Mouse (Mus musculus) lung, embryonic 15.5 days (tissue): ENCODE results near the gene Sertad4. TPM values are rescaled to one million over a fixed set of nuclear protein-coding genes. Genes with fewer than 3 reads are reported as not detected.
A peak's percentile ranks its signal among the peaks of the same experiment; 100 is the strongest.

Experiments used
- ATAC-seq: fragments of 200-750 bp; cut with Nextera tagmentation; 2 replicates; pipeline ENCODE4 v1.8.0; 2017; ENCODE audit warnings: moderate number of reproducible peaks, borderline replicate concordance; ENCODE audit not compliant: low FRiP score, low TSS enrichment; ENCODE audit errors: extremely low read depth
- H3K27ac ChIP-seq: fragments of 300-500 bp; sonication (generic); 2 replicates; pipeline ENCODE4 v1.5.1; 2015; ENCODE audit warnings: moderate library complexity, mild to moderate bottlenecking, inconsistent platforms
- H3K27me3 ChIP-seq: fragments of 300-500 bp; sonication (generic); 2 replicates; pipeline ENCODE4 v1.6.1; 2015; ENCODE audit warnings: inconsistent platforms
- H3K36me3 ChIP-seq: fragments of 300-500 bp; sonication (generic); 2 replicates; pipeline ENCODE4 v1.6.1; 2015; ENCODE audit warnings: inconsistent platforms
- H3K4me1 ChIP-seq: fragments of 300-500 bp; sonication (generic); 2 replicates; pipeline ENCODE4 v1.6.1; 2015; ENCODE audit warnings: inconsistent platforms
- H3K4me2 ChIP-seq: fragments of 300-500 bp; sonication (generic); 2 replicates; pipeline ENCODE4 v1.6.1; 2015; ENCODE audit warnings: inconsistent platforms, mild to moderate bottlenecking, moderate library complexity
- H3K4me3 ChIP-seq: fragments of 300-500 bp; sonication (generic); 2 replicates; pipeline ENCODE4 v1.5.1; 2015; ENCODE audit warnings: mild to moderate bottlenecking, inconsistent platforms
- H3K9ac ChIP-seq: fragments of 300-500 bp; sonication (generic); 2 replicates; pipeline ENCODE4 v1.6.1; 2015; ENCODE audit warnings: inconsistent platforms
- H3K9me3 ChIP-seq: fragments of 300-500 bp; sonication (generic); 2 replicates; pipeline ENCODE4 v1.6.1; 2016; ENCODE audit warnings: inconsistent platforms
- WGBS: fragments of 180-500 bp; shearing (Covaris S2); methylation state at CpG from one replicate; pipeline ENCODE4 v1.1.7; 2015; 5-methylcytosine and 5-hydroxymethylcytosine counted together
- polyA plus RNA-seq: library from polyadenylated mRNA; unstranded; fragments of >200 nt; fragmentation: Nextera tagmentation; extraction: Ambion mirVana; gene quantifications from 2 replicates; pipeline ENCODE4 v1.2.1, GENCODE M21; 2015

Gene Sertad4
- polyA plus RNA-seq, 1 experiment from 2014 or later, result 18.9 TPM

DNA sequence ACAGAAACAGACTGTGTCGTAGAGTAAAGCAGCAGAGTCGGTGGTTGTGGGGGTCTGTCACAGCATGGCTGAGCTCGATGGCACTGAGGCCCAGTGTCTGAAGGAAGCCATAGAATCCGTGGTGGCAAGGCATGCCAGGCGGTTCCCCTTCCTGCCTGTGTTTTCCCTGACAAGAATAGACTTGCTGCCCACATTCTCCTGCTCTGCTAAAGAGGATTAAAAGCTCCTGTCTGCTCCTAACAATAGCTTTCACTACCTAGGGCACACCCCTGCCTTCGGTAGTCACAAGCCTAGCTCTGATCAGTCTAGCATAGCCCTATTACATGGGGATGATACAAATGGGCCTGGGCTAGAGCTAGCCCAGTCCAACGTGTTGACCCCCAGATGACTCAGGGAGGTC is 26.6 kb downstream of the Sertad4 start:
- H3K36me3 ChIP-seq, result no peaks in the 10 kb centered on the region
- no peaks in the 10 kb centered on the region for H3K9me3 ChIP-seq
- no peak for ATAC-seq
- peaks cover 29% of the 10 kb centered on the region for H3K4me1 ChIP-seq
- H3K9ac ChIP-seq, result no peak overlapping the region
- no peak overlapping the region for H3K4me3 ChIP-seq
- 74% methylated on average over 7 of the region's 7 CpGs for WGBS
- H3K27me3 ChIP-seq, result peaks cover 17% of the 10 kb centered on the region
- H3K4me2 ChIP-seq, result no peak overlapping the region
- H3K27ac ChIP-seq, result no peak overlapping the region

DNA sequence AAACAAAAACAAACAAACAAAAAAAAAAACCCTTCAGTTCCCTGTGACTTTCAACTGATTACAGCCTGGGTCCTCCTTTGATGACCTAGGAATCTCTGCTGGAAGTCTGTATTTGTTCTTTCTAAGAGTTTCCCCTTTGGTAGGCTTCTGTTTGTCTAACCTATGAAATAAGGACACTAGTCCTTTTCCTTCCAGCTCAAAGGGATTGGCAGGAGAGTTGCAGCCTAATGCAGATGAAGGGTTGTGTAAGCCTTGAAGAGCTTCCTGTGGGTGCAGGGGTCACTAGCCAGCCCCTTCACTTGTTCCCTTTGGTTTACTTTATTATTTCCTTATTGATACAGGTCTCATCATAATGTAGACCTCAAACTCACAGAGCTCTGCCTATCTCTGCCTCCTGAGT is 27.6 kb downstream of the Sertad4 start:
- Histone ChIP-seq H3K9me3 (no peaks in the 10 kb centered on the region), H3K4me2 (no peak overlapping the region), H3K4me3 (no peak overlapping the region), H3K36me3 (no peaks in the 10 kb centered on the region), H3K9ac (no peak overlapping the region), H3K27me3 (peaks cover 8% of the 10 kb centered on the region; the same call in 1 of the 2 replicates), H3K27ac (no peak overlapping the region), H3K4me1 (peaks cover 31% of the 10 kb centered on the region)
- no peak for ATAC-seq

DNA sequence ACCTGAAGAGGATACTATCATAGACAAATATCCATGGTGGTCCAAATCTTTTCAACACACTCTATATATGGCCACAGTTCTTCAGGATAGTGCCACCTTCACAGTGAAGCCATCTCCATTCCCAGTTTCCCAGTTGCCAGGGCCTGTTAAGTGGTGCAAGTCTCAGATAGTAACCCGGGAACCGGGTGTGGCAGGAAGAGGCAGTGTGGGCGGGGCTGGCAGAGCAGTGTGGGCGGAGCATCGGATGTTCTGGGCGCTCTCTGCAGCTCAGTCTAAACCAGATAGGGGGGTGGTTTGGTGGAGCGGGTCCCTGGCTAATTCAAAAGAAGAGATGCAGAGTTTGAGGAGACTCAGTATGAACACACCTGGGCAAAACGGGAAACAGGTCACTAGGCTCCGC is 29.8 kb downstream of the Sertad4 start:
- Histone ChIP-seq H3K27ac (no peak overlapping the region), H3K9ac (no peak overlapping the region), H3K4me1 (peaks cover 31% of the 10 kb centered on the region), H3K9me3 (no peaks in the 10 kb centered on the region), H3K36me3 (no peaks in the 10 kb centered on the region), H3K4me3 (no peak overlapping the region), H3K4me2 (no peak overlapping the region), H3K27me3 (no peaks in the 10 kb centered on the region)
- ATAC-seq, result no peak
- 30% methylated on average over 9 of the region's 9 CpGs for WGBS

DNA sequence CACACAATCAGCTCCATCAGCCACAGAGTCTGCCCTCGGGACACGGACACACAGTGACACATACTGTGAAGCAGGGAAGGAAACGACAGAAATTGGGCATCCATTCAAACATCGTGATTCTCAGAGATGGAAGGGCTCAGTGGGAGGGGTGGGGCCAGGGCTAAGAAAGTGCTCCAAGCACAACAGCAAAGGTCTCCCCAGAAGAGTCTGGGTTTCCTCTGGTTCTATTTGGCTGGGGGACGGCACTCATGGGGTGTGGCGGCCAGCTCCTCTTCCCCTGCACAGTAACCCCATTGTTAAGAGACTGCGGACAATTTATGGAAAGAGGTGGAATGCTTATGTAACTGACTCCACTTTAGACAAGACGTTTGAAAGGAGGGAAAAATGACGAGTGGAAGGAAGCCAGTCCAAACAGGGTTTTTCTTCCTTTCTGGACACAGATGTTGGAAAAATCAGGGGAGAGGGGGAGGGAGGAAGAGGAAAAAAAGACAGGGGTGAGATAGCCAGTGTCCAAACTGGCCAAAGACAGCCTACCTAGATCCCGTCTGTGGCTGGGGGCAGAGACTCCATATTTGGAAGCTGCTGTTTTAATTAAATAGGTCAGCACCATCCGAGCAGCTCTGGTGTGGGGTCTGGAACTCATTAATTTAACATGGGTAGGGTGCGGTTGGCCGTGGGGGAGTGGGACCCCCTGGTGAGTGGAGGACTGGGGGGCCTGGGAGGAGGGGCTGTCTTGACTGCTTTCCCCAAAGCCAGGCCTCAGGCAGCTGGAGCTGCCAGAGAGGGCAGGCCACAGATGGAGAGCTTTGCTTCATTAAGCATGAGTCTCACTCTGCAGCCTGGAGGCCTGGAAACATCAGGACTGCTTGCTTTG is 32.7 kb downstream of the Sertad4 start:
- H3K36me3 ChIP-seq, result no peaks in the 10 kb centered on the region
- H3K27ac ChIP-seq, result peak overlapping the region; percentile 94
- H3K4me1 ChIP-seq, result peaks cover 20% of the 10 kb centered on the region
- WGBS, result 6% methylated on average over 13 of the region's 13 CpGs
- H3K4me3 ChIP-seq, result no peak overlapping the region
- no peaks in the 10 kb centered on the region for H3K9me3 ChIP-seq
- H3K27me3 ChIP-seq, result no peaks in the 10 kb centered on the region
- H3K4me2 ChIP-seq, result peak overlapping the region; percentile 25
- ATAC-seq, result peak; percentile 81
- H3K9ac ChIP-seq, result no peak overlapping the region

DNA sequence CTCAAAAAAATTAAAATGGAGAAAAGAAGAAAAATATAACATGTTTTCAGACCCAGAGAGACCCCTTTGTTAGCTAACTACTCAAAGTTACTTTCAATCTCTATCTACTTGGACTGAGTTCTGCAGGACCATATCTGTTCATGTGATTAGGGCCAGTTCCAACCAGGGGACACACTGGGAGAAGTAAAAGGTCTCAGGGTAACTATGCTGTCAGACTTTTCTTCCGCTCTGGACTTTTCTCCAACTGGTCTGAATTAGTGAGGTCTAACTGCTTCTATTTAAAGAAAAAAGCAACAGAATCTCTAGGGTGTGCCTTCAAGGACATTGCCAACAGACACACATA is 33.3 kb downstream of the Sertad4 start:
- 31% methylated on average over 1 of the region's 1 CpGs for WGBS
- Histone ChIP-seq H3K4me1 (peaks cover 20% of the 10 kb centered on the region), H3K9ac (no peak overlapping the region), H3K27ac (peak overlapping the region; percentile 94), H3K27me3 (no peaks in the 10 kb centered on the region), H3K4me2 (peak overlapping the region; percentile 25), H3K9me3 (no peaks in the 10 kb centered on the region), H3K36me3 (no peaks in the 10 kb centered on the region), H3K4me3 (no peak overlapping the region)
- ATAC-seq, result no peak

DNA sequence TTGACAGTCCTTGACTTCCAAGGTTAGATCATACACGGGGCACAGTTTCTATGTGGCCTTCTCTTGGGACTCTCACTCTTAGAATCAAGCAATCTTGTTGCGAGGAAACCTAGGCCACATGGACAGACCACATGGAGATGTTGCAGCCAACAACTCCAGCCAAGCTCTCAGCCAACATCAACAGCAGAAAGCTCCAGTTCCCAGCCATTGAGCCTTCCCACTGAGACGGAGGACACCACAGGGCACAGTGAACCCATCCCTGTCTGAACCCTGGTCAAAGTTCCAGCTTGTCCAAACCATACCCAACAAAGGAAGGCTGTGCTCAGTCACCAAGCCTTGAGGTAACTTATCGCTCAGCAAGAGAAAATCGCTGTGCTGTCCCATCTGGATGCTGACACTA is 37.2 kb downstream of the Sertad4 start:
- Histone ChIP-seq H3K9ac (no peak overlapping the region), H3K4me2 (no peak overlapping the region), H3K27ac (no peak overlapping the region), H3K36me3 (no peaks in the 10 kb centered on the region), H3K4me1 (peaks cover 14% of the 10 kb centered on the region), H3K27me3 (no peaks in the 10 kb centered on the region), H3K4me3 (no peak overlapping the region), H3K9me3 (no peaks in the 10 kb centered on the region)
- 86% methylated on average over 5 of the region's 5 CpGs for WGBS
- ATAC-seq, result no peak

DNA sequence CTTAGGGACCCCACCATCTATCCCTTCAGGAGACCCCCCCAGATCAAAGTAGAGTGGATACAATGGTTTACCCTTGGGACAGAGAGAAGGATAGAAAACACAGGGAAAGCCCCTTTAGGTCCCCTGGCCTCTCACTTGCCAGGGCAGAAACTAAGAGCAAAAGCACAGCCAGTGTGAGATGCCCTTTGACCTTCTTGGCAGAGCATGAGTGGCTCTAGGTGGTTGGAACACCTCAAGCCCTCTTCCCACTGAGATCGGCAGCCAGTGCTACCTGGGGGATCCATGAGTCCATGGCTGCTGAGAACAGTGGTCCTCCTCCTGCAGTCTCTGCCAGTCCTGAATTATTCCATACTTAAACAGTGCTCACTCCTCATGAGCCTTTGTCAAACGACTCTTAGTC is 39.8 kb downstream of the Sertad4 start:
- no peak for ATAC-seq
- peaks cover 4% of the 10 kb centered on the region; the same call in 1 of the 2 replicates for H3K4me1 ChIP-seq
- H3K4me2 ChIP-seq, result no peak overlapping the region
- no peak overlapping the region for H3K27ac ChIP-seq
- no peak overlapping the region for H3K9ac ChIP-seq
- no peaks in the 10 kb centered on the region for H3K36me3 ChIP-seq
- WGBS, result 38% methylated on average over 2 of the region's 2 CpGs
- no peaks in the 10 kb centered on the region for H3K9me3 ChIP-seq
- H3K4me3 ChIP-seq, result no peak overlapping the region
- no peaks in the 10 kb centered on the region for H3K27me3 ChIP-seq

DNA sequence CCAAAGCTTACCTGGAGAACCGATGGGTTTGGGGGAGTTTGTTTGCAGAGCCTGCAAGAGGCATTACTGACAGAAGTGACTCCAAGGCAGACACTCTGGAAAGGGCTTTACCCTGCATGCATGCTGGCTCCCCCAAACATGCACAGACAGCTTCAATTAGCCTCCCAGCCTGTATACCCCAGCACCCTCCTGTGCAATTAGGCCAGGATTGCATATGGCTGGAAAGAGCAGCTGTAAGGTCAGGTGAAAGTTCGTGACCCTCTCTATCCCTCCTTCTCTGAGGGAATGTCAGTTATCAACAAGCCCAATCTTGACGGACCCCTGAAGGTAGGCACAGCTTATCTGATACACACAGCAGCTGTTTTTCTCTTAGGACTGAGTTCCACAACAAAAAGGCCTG is 40.9 kb downstream of the Sertad4 start:
- Histone ChIP-seq H3K4me1 (peaks cover 4% of the 10 kb centered on the region; the same call in 1 of the 2 replicates), H3K36me3 (no peaks in the 10 kb centered on the region), H3K27me3 (no peaks in the 10 kb centered on the region), H3K4me2 (no peak overlapping the region), H3K9me3 (no peaks in the 10 kb centered on the region), H3K4me3 (no peak overlapping the region), H3K9ac (no peak overlapping the region), H3K27ac (no peak overlapping the region)
- ATAC-seq, result no peak
- 37% methylated on average over 3 of the region's 3 CpGs for WGBS

DNA sequence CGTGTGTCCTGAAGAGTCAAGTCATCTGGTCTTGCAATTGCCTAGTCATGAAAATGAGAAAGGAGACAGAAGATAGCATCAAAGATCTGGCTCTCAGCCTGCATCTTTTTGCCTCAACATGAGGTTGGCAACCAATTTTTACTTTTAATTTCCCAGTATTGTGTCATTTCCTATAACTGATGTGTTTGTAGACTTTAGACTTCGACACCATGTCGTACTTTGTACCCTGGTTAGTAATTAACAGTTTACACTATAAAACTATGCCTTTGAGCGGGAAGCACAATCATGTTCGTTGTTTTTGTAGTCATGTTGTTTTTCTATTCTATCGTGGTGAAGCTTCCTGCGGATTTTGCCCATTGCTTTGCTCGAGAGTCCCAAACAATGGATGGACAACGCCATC is 42.8 kb downstream of the Sertad4 start:
- H3K27me3 ChIP-seq, result no peaks in the 10 kb centered on the region
- no peaks in the 10 kb centered on the region for H3K36me3 ChIP-seq
- no peak overlapping the region for H3K9ac ChIP-seq
- no peak overlapping the region for H3K27ac ChIP-seq
- H3K9me3 ChIP-seq, result no peaks in the 10 kb centered on the region
- 88% methylated on average over 9 of the region's 9 CpGs for WGBS
- H3K4me2 ChIP-seq, result no peak overlapping the region
- ATAC-seq, result no peak
- H3K4me3 ChIP-seq, result no peak overlapping the region
- peaks cover 4% of the 10 kb centered on the region; the same call in 1 of the 2 replicates for H3K4me1 ChIP-seq

DNA sequence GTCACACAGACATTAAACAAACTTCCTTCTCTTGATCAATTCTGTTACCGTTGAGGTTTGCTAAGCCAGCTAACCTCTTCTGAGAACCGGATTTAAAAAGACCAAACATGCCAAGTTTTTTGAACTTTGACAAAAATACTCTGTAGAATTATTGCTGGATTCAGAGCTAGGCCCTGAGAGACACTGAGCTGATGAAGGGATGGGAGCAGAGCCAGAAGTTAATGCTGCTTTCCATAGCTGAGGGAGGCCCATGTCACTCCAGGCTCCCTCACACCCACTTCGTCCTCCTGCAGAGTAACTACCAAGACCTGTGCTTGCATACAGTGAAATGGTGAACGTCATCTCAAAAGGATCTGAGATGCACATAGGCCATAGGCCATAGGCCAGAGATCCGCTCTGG is 43.3 kb downstream of the Sertad4 start:
- H3K4me3 ChIP-seq, result no peak overlapping the region
- 47% methylated on average over 5 of the region's 5 CpGs for WGBS
- H3K4me2 ChIP-seq, result no peak overlapping the region
- no peaks in the 10 kb centered on the region for H3K27me3 ChIP-seq
- ATAC-seq, result no peak
- H3K9ac ChIP-seq, result no peak overlapping the region
- peaks cover 4% of the 10 kb centered on the region; the same call in 1 of the 2 replicates for H3K4me1 ChIP-seq
- H3K9me3 ChIP-seq, result no peaks in the 10 kb centered on the region
- H3K36me3 ChIP-seq, result no peaks in the 10 kb centered on the region
- no peak overlapping the region for H3K27ac ChIP-seq

DNA sequence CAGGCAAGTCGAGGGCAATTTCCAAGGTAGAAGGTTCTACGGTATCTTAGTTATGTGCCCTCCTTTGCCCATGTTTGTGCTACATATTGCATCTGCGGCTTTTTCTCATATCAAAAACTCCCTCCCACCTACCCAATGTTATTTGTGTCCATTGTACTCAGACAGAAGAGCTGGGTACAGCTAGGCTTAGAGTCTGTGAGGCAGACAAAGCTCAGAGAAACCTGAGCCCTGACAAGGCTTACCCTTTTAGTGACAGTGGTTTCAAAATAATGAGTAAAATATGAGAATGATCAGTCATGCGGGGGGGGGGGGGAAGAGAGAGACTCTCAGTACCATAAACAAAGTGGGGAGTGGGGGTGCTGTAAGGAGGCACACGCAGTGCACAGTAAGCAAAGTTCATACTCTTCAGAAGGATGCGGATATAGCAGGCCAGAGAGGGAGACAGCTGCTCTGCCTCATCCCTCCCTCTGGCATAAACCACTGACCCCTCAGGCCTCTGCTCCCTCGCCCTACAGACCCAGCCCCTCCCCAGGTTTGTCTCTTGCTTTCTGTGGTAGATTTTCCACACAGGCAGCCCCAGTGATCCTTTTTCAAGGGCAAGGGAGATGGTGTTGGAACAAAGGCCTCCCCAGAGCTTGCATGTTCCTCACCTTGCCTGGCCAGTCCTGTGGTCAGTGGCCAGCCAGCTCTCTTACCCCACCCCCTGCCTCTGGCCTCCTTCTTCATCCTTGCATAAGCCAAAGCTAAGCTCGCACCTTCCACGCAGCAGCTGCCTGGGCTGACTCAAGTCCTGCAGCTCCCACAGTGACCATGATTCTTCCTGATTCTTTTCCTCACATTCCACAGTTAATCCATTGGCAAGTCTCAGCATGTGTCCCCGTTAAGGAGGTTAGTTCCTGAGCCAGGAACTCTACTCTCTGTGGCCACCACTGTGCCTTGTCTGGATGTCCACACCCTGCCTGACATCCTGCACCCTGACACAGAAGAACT is 49.1 kb downstream of the Sertad4 start:
- Histone ChIP-seq H3K4me2 (no peak overlapping the region), H3K9me3 (no peaks in the 10 kb centered on the region), H3K4me1 (peaks cover 10% of the 10 kb centered on the region), H3K36me3 (no peaks in the 10 kb centered on the region), H3K4me3 (no peak overlapping the region), H3K9ac (no peak overlapping the region), H3K27me3 (no peaks in the 10 kb centered on the region), H3K27ac (peak overlapping the region; percentile 9; the same call in 1 of the 2 replicates)
- ATAC-seq, result peak; percentile 48; the same call in 1 of the 2 replicates
- 50% methylated on average over 8 of the region's 10 CpGs for WGBS

DNA sequence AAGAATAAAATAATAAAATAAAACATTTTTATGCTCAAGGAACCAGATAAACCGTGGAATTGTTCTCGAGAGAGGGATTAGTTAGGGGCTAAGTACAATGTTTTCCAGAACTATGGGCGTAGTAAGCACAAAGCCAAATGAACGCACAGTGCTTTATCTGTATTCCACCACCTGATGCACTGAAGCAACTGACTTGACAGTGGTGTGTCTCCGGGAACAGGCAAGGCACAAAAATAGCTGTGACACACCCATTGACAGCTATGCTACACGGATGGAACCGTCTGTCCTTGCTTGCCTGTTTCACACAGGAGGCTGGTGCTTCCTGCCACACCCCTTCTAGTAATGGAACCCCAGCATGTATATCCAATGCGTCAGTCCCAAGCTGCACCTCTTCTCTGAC is 55.2 kb downstream of the Sertad4 start:
- Histone ChIP-seq H3K27ac (no peak overlapping the region), H3K4me3 (no peak overlapping the region), H3K9ac (no peak overlapping the region), H3K27me3 (no peaks in the 10 kb centered on the region), H3K36me3 (no peaks in the 10 kb centered on the region), H3K4me1 (peaks cover 41% of the 10 kb centered on the region), H3K4me2 (no peak overlapping the region), H3K9me3 (no peaks in the 10 kb centered on the region)
- ATAC-seq, result no peak
- 78% methylated on average over 8 of the region's 8 CpGs for WGBS
